Mouse (Mus musculus) midbrain, embryonic 12.5 days (tissue): ENCODE results near the gene Arglu1. TPM values are rescaled to one million over a fixed set of nuclear protein-coding genes. Genes with fewer than 3 reads are reported as not detected.

ENCODE experiments used
- ATAC-seq: fragments of 200-750 bp; cut with Nextera tagmentation; 2 replicates; pipeline ENCODE4 v1.8.0; 2017; ENCODE audit warnings: low read depth, moderate TSS enrichment, moderate library complexity; ENCODE audit not compliant: low FRiP score
- H3K27ac ChIP-seq: fragments of 300-500 bp; sonication (generic); replicated peaks from 2 replicates; pipeline ENCODE4 v1.5.1; 2016; ENCODE audit warnings: mild to moderate bottlenecking
- H3K27me3 ChIP-seq: fragments of 300-500 bp; sonication (generic); 2 replicates; pipeline ENCODE4 v1.6.1; 2016; ENCODE audit warnings: mild to moderate bottlenecking
- H3K36me3 ChIP-seq: fragments of 300-500 bp; sonication (generic); 2 replicates; pipeline ENCODE4 v1.6.1; 2016
- H3K4me1 ChIP-seq: fragments of 300-500 bp; sonication (generic); 2 replicates; pipeline ENCODE4 v1.6.1; 2016
- H3K4me2 ChIP-seq: fragments of 300-500 bp; sonication (generic); replicated peaks from 2 replicates; pipeline ENCODE4 v1.6.1; 2016; ENCODE audit warnings: mild to moderate bottlenecking, moderate library complexity
- H3K4me3 ChIP-seq: fragments of 300-500 bp; sonication (generic); 2 replicates; pipeline ENCODE4 v1.5.1; 2016; ENCODE audit warnings: mild to moderate bottlenecking
- H3K9ac ChIP-seq: fragments of 300-500 bp; sonication (generic); replicated peaks from 2 replicates; pipeline ENCODE4 v1.6.1; 2016; ENCODE audit warnings: mild to moderate bottlenecking, moderate library complexity
- H3K9me3 ChIP-seq: fragments of 300-500 bp; sonication (generic); 2 replicates; pipeline ENCODE4 v1.6.1; 2016; ENCODE audit warnings: mild to moderate bottlenecking
- WGBS: fragments of 180-500 bp; shearing (Covaris S2); methylation state at CpG from one replicate; pipeline ENCODE4 v1.1.7; 2016; 5-methylcytosine and 5-hydroxymethylcytosine counted together
- polyA plus RNA-seq: library from polyadenylated mRNA; unstranded; fragments of >200 nt; fragmentation: Nextera tagmentation; extraction: Ambion mirVana; gene quantifications from 2 replicates; pipeline ENCODE4 v1.2.1, GENCODE M21; 2016

Gene Arglu1
- 201 and 221 TPM in 2 replicates for polyA plus RNA-seq

GRCm38 (mm10) chr8:8690146-8691092, at the start of gene Arglu1:
Gene Arglu1, minus strand, starts transcription at chr8:8690521.
- Histone ChIP-seq H3K27ac (peak within 1 kb of the TSS; percentile 95), H3K4me2 (peak within 1 kb of the TSS; percentile 79), H3K36me3 (no peaks in the 10 kb centered on the region), H3K9ac (peak within 1 kb of the TSS; percentile 100), H3K9me3 (no peaks in the 10 kb centered on the region), H3K4me1 (peaks cover 39% of the 10 kb centered on the region), H3K4me3 (peak within 1 kb of the TSS; percentile 90), H3K27me3 (no peaks in the 10 kb centered on the region)
- peak; percentile 97 for ATAC-seq
- under 1% methylated on average over 73 of the region's 81 CpGs for WGBS

GRCm38 (mm10) chr8:8737271-8737670, 47.0 kb upstream of the Arglu1 start:
- WGBS = 71% methylated on average over 3 of the region's 3 CpGs
- Histone ChIP-seq H3K4me2 (no peak overlapping the region), H3K27ac (no peak overlapping the region), H3K9ac (no peak overlapping the region), H3K27me3 (no peaks in the 10 kb centered on the region), H3K4me3 (no peak overlapping the region), H3K9me3 (no peaks in the 10 kb centered on the region), H3K36me3 (no peaks in the 10 kb centered on the region), H3K4me1 (no peaks in the 10 kb centered on the region)
- no peak for ATAC-seq

GRCm38 (mm10) chr8:8736826-8737225, 46.5 kb upstream of the Arglu1 start:
- Histone ChIP-seq H3K4me2 (no peak overlapping the region), H3K36me3 (no peaks in the 10 kb centered on the region), H3K4me1 (no peaks in the 10 kb centered on the region), H3K9me3 (no peaks in the 10 kb centered on the region), H3K9ac (no peak overlapping the region), H3K4me3 (no peak overlapping the region), H3K27ac (no peak overlapping the region), H3K27me3 (no peaks in the 10 kb centered on the region)
- 85% methylated on average over 8 of the region's 8 CpGs for WGBS
- ATAC-seq = no peak

GRCm38 (mm10) chr8:8733804-8734203, 43.5 kb upstream of the Arglu1 start:
- H3K4me1 ChIP-seq = no peaks in the 10 kb centered on the region
- H3K4me2 ChIP-seq = no peak overlapping the region
- H3K27me3 ChIP-seq = no peaks in the 10 kb centered on the region
- H3K9ac ChIP-seq = no peak overlapping the region
- no peaks in the 10 kb centered on the region for H3K9me3 ChIP-seq
- no peak overlapping the region for H3K27ac ChIP-seq
- H3K36me3 ChIP-seq = no peaks in the 10 kb centered on the region
- WGBS = 41% methylated on average over 4 of the region's 4 CpGs
- 0 out of 2 replicates have a peak, but pooled peaks have one; percentile 41 for ATAC-seq
- no peak overlapping the region for H3K4me3 ChIP-seq

GRCm38 (mm10) chr8:8728643-8729042, 38.3 kb upstream of the Arglu1 start:
- no peak overlapping the region for H3K4me2 ChIP-seq
- H3K36me3 ChIP-seq = no peaks in the 10 kb centered on the region
- H3K27ac ChIP-seq = no peak overlapping the region
- no peak overlapping the region for H3K9ac ChIP-seq
- no peaks in the 10 kb centered on the region for H3K4me1 ChIP-seq
- H3K27me3 ChIP-seq = no peaks in the 10 kb centered on the region
- H3K9me3 ChIP-seq = no peaks in the 10 kb centered on the region
- WGBS = 98% methylated on average over 2 of the region's 2 CpGs
- ATAC-seq = no peak
- H3K4me3 ChIP-seq = no peak overlapping the region

- no peaks in the 10 kb centered on the region for H3K27me3 ChIP-seq
These were observed 36.2 kb upstream of the Arglu1 start for GRCm38 (mm10) chr8:8726547-8726946.

GRCm38 (mm10) chr8:8704813-8705212, 14.5 kb upstream of the Arglu1 start:
- H3K9ac ChIP-seq = no peak overlapping the region
- no peaks in the 10 kb centered on the region for H3K4me1 ChIP-seq
- 76% methylated on average over 9 of the region's 9 CpGs for WGBS
- no peak overlapping the region for H3K27ac ChIP-seq
- ATAC-seq = no peak
- H3K4me2 ChIP-seq = no peak overlapping the region
- no peaks in the 10 kb centered on the region for H3K36me3 ChIP-seq
- H3K27me3 ChIP-seq = no peaks in the 10 kb centered on the region
- no peaks in the 10 kb centered on the region for H3K9me3 ChIP-seq
- no peak overlapping the region for H3K4me3 ChIP-seq

More at GRCm38 (mm10) chr8:8726547-8726946, 36.2 kb upstream of the Arglu1 start:
- Histone ChIP-seq H3K9me3 (no peaks in the 10 kb centered on the region), H3K4me2 (no peak overlapping the region), H3K4me3 (no peak overlapping the region), H3K4me1 (no peaks in the 10 kb centered on the region), H3K36me3 (no peaks in the 10 kb centered on the region), H3K27ac (no peak overlapping the region), H3K9ac (no peak overlapping the region)
- no peak for ATAC-seq
- WGBS = 61% methylated on average over 2 of the region's 2 CpGs

- H3K4me3 ChIP-seq = no peak overlapping the region
- no peaks in the 10 kb centered on the region for H3K9me3 ChIP-seq
- H3K4me2 ChIP-seq = no peak overlapping the region
- WGBS = 81% methylated on average over 2 of the region's 2 CpGs
- no peaks in the 10 kb centered on the region for H3K4me1 ChIP-seq
- no peaks in the 10 kb centered on the region for H3K27me3 ChIP-seq
- H3K27ac ChIP-seq = no peak overlapping the region
- H3K9ac ChIP-seq = no peak overlapping the region
- H3K36me3 ChIP-seq = no peaks in the 10 kb centered on the region
- no peak for ATAC-seq
These were observed 13.3 kb upstream of the Arglu1 start for GRCm38 (mm10) chr8:8703668-8704067.

- Histone ChIP-seq H3K36me3 (no peaks in the 10 kb centered on the region), H3K9ac (no peak overlapping the region), H3K27me3 (no peaks in the 10 kb centered on the region), H3K27ac (no peak overlapping the region), H3K4me1 (no peaks in the 10 kb centered on the region), H3K4me2 (no peak overlapping the region), H3K9me3 (no peaks in the 10 kb centered on the region), H3K4me3 (no peak overlapping the region)
- whole genome bisulfite sequencing = 92% methylated on average over 10 of the region's 10 CpGs
- ATAC-seq = no peak
These were observed 10.5 kb upstream of the Arglu1 start for GRCm38 (mm10) chr8:8700821-8701220.

- Histone ChIP-seq H3K27me3 (no peaks in the 10 kb centered on the region), H3K4me1 (no peaks in the 10 kb centered on the region), H3K4me3 (no peak overlapping the region), H3K27ac (no peak overlapping the region), H3K9me3 (no peaks in the 10 kb centered on the region), H3K36me3 (no peaks in the 10 kb centered on the region), H3K4me2 (no peak overlapping the region), H3K9ac (no peak overlapping the region)
- 78% methylated on average over 4 of the region's 4 CpGs for WGBS
- no peak for ATAC-seq
These were observed 9.9 kb upstream of the Arglu1 start for GRCm38 (mm10) chr8:8700229-8700628.

GRCm38 (mm10) chr8:8689454-8690145, 721 bp downstream of the Arglu1 start:
- peaks cover 39% of the 10 kb centered on the region for H3K4me1 ChIP-seq
- peak overlapping the region; percentile 100 for H3K9ac ChIP-seq
- peak overlapping the region; percentile 95 for H3K27ac ChIP-seq
- ATAC-seq = peak; percentile 69
- no peaks in the 10 kb centered on the region for H3K27me3 ChIP-seq
- no peaks in the 10 kb centered on the region for H3K36me3 ChIP-seq
- H3K9me3 ChIP-seq = no peaks in the 10 kb centered on the region
- 0% methylated on average over 59 of the region's 68 CpGs for WGBS
- H3K4me3 ChIP-seq = peak overlapping the region; percentile 90
- peak overlapping the region; percentile 79 for H3K4me2 ChIP-seq

GRCm38 (mm10) chr8:8688823-8689453, 1.4 kb downstream of the Arglu1 start:
- no peak for ATAC-seq
- H3K27me3 ChIP-seq = no peaks in the 10 kb centered on the region
- no peaks in the 10 kb centered on the region for H3K36me3 ChIP-seq
- H3K27ac ChIP-seq = no peak overlapping the region
- WGBS = 15% methylated on average over 9 of the region's 9 CpGs
- H3K4me1 ChIP-seq = peaks cover 39% of the 10 kb centered on the region
- H3K4me3 ChIP-seq = peak overlapping the region; percentile 90
- H3K4me2 ChIP-seq = peak overlapping the region; percentile 79
- no peaks in the 10 kb centered on the region for H3K9me3 ChIP-seq
- H3K9ac ChIP-seq = peak overlapping the region; percentile 100
